Mouse (Mus musculus): ENCODE measurements around the gene Denr. TPM values are rescaled to one million over a fixed set of nuclear protein-coding genes. Genes with fewer than 3 reads are reported as not detected.

Gene Denr
- total RNA-seq, 2 experiments from 2014 or later: 67.7 to 70.2 TPM

DNA sequence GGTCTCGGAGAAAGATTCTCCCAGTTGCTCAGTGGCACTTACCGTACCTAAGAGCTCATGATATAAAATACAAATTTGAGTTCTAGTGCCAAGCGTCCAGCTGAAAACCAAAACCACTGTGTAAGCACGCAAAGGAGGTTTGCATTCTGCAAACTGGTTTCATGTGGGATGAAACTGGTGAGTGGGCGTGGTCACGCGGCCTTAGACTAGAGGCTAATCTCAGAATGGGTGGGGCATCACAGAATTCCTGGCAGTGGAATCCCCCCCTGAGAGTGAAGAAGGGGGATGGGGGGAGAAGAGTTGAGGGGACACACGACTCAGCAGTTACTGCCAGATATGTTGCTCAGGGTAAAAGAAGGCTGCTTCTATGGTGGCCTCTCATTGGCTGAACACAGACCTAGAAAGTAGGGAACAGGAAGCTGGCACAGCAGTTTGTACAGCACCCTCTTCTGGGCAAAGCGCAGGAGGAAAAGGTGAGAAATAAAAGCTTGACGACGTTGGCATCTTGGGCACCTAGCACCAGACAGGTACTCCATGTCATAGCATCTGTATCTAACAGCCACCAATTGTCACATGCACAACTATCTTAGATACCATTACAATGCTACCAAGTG, 2.8 kb upstream of the Denr start:
- DNase-seq (ENCODE audit: low spot score in 2 of 2): no peak
- intact Hi-C loops (cut with DNase I): loop anchor here (10.0 kb wide), 1 partner anchor 279 kb away; no protein-coding TSS in a partner anchor

DNA sequence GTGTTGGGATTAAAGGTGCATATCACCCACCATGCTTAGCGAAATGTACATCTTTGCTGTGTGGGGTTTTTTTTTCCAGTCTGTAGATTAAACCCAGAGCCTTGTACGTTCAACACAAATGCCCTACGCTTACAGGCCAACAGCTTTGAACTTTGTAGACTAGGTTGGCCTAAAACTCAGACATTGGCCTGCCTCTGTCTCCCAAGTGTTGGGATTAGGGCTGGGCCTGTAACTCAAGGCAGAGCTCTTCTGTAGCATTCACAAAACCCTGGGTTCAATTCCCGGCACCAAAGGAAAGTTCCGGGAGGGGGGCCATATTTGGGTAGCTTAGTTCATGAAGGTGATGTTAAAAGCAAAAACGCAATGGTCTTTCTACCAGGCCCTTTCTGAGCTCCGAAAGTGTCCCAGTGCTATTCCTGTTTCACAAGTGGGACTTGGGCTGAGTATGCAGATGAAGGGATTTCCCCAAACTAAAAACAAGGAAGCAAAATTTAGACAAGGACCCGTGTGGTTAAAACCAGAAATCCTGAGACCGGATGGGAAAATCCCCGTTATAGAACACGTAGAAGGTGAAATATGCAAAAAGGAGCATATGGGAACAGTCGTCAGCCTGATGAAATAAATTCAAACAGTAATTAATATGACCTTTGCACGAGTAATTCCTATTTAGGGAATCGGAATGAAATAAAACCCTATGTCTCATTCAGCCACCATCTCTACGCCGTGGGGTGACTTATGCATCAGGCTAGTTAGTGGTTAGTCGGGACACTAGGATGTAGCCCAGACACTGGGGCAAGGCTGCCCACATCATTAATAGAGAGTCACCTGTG, 614 bp upstream of the Denr start:
- no peak for DNase-seq (ENCODE audit: low spot score in 2 of 2)
- intact Hi-C loops (cut with DNase I): loop anchor here (2.0 to 10.0 kb wide), 3 partner anchors 80 to 282 kb away; partner anchors contain the start of gene Zcchc8

DNA sequence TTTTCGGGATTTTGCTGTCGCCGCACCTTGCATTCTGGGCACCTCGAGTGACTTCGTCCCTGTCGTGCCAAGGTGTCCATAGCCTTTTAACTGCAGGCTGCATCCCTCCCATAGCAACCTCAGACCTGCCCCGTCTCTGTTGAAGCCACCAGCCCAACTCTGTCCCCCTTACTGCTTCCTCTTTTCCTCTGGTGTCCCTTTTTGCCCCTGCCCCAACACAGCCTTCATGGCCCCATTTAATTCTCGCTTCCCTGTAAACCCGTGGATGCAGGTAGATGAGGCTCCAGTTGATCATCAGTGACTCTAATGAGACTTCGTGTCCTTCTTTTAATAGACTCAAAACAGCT, 629 bp downstream of the Denr start:
- no peak for DNase-seq (ENCODE audit: low spot score in 2 of 2)
- intact Hi-C loops (cut with DNase I): loop anchor here (1.0 to 10.0 kb wide), 5 partner anchors 81 to 283 kb away; partner anchors contain the start of genes Clip1, Kntc1, Rsrc2 and Zcchc8

DNA sequence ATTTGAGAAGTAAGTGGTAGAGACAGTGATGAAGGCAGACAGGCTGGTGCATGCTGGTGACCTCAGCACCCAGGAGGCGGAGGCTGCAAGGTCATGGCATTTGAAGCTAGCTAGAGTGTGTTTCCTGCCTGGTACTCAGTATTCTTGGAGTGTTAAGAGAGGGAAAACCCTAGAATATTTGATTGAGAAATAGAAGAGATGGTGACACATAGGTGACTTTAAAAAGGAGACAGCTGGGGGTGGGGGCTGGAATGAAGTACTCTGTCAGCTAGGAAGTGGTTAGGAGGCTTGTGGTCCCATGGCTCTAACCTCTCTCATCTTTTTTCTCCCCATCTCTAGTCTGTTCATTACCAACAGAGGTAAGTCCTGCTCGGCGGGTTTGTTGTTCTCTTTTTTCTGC, 7.9 kb downstream of the Denr start:
- no peak for DNase-seq (ENCODE audit: low spot score in 2 of 2)
- intact Hi-C loops (cut with DNase I): no loop called here

DNA sequence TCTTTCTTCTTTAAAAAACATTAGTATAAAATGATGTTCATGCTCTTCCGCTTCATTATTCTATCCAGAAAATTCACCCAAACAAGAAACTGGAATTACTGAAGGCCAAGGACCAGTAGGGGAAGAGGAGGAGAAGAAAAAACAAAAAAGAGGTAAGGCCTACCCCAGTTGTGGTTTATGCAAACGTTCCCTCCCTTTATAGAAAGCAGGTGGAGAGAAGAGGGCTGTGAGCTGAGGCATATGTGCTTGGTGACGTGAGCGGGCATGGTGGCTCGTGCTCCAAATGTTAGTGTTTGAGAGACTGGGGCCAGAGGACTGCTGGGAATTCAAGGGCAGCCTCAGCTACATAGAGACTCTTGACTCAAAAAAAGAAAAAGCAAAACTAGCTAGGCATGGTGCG, 15.1 kb downstream of the Denr start:
- no peak for DNase-seq (ENCODE audit: low spot score in 2 of 2)
- intact Hi-C loops (cut with DNase I): no loop called here

DNA sequence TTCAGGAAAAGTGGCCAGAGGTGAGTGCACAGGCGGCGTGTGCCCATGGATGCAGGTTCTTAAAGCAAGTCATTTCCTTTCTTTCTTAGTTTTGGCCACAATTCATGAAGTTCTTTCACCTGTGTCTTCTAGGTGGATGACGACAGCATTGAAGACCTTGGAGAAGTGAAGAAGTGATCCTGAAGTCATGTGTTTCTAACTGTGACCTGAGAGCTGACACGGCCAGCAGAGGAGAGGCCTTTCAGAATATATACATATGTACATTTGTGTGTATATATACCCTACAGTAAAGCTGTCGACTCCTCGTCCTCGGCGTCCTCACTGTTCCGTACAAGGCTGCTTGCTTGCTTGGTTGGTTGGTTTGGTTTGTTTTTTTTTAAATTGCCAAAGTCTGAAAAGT, 20.1 kb downstream of the Denr start, which contains the start of gene Gm43518:
Gene Gm43518 (plus strand): TSS at position 301 of the 400 bp plus-strand sequence.
- DNase-seq (ENCODE audit: low spot score in 2 of 2): no peak
- intact Hi-C loops (cut with DNase I): no loop called here

DNA sequence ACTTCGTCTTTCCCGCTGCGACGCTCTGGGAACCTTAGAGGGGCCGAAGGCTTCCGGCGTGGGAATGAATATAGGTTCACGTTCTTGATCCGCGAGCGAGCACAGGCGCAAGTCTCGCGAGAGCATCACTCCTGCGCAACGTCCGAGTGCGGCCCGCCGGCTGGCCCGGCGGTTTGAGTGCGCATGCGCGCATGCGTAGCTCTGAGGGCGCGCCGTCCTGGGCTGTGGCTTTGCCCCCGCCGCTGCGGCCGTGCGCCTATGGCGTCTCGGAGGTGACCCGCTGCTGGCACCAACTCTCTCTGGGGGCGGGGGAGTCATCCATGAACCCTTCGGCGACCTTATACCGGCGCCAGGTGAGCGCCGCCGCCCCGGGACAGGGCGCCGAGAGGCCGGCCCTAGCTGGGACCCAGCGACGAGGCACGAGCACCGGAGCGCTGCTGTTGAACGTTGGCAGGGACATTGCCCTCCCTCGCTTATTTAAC, 23.6 kb downstream of the Denr start, which contains the start of gene Ccdc62:
Gene Ccdc62 (plus strand): TSS at position 172 of the 482 bp plus-strand sequence.
- peak; percentile 90 for DNase-seq (ENCODE audit: low spot score in 2 of 2)
- intact Hi-C loops (cut with DNase I): no loop called here

DNA sequence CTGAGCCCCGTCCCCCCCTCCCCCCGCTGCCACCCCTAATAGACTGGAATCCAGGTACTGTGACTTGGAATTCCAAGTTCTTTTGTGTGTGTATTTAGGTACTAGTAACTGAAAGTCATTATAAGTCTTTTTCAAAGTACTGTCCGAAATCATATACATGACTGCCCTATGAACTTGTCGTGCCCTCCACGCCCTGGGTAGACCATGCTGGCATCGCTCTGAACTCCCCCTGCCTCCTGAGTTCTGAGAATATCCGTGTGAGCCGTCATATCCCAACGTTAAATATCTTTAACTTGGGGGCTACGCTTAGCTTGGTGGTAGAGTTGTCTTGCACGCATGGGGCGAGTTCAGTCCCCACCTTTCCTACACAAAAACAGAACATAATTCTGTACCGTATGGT, 24.2 kb downstream of the Denr start:
- no peak for DNase-seq (ENCODE audit: low spot score in 2 of 2)
- intact Hi-C loops (cut with DNase I): no loop called here

DNA sequence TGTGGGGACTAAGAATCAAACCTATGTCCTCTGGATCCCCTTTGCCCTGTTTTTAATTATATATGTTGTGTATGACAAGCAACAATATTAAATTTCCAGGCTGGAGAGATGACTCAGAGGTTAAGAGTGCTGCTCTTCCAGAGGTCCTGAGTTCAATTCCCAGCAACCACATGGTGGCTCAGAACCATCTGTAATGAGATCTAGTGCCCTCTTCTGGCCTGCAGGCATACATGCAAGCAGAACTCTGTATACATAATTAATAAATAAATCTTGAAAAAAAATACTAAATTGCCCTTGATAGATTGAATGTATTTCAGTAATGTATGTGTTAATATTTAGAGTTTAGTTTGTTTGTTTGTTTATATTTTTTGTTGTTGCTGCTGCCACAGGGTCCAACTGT, 26.0 kb downstream of the Denr start:
- intact Hi-C loops (cut with DNase I): no loop called here
- no peak for DNase-seq (ENCODE audit: low spot score in 2 of 2)

DNA sequence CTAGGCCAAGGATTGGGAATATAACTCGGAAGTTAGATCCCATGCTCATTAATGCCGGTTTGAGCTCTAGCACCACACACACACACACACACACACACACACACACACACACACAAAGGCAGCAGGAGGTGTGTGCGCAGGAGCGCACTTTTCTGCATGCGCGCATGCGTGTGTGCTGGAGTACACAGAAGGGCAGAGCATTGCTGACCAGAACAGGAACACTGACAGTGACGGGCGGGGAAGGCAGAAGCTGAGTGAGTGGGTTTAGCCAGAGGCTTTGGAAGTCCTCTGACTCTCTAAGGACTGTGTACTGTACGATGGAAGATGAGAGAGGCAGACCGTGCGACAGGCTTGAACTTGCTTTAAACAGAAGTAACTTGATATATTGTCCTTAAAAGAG, 26.6 kb downstream of the Denr start:
- intact Hi-C loops (cut with DNase I): no loop called here
- no peak for DNase-seq (ENCODE audit: low spot score in 2 of 2)

DNA sequence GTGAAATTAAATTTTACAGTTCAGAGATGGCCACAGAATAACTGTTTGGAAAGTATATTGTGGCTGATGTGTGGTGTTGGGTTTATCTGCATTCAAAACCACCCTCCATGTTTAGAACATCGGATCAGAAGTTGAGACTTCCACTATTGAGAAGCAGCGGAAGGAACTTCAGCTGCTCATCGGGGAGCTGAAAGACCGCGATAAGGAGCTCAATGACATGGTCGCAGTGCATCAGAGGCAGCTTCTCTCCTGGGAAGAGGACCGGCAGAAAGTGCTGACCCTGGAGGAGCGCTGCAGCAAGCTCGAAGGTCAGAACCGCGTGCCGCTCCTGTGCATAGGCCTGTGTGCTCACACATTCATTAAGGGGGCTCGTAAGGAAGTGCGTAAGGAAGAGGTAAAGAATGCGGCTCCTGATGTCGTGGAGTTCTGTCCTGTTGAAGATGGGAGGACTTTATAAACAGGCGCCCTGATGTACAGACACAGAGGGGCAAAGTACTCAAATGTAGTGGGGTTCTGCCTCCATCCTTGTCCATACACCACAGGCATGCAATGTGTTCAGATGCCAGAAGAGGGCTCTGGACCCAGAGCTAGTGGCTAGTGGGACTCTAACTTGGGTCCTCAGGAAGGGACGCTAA, 27.1 kb downstream of the Denr start:
- no peak for DNase-seq (ENCODE audit: low spot score in 2 of 2)
- intact Hi-C loops (cut with DNase I): no loop called here

DNA sequence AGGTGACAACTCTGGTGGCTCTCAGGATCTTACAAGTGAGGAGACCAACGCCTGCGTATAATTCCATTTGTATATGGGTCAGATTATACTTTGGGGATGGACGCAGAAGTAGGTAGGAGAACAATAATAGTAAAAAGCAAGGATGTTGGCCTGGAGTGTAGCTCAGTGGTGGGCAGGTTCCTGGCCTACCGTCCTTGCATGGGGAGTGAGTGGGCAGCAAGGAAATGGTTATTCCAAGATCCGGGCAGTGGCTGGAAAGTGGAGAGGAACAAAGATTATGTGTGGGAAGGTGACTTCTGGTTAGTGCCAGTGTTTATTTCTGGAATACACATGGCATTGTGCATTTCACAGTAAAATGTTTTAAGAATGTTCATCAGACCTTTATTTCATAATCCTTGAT, 29.0 kb downstream of the Denr start:
- intact Hi-C loops (cut with DNase I): no loop called here
- DNase-seq (ENCODE audit: low spot score in 2 of 2): peak in 1 of 2 experiments; percentile 17

DNA sequence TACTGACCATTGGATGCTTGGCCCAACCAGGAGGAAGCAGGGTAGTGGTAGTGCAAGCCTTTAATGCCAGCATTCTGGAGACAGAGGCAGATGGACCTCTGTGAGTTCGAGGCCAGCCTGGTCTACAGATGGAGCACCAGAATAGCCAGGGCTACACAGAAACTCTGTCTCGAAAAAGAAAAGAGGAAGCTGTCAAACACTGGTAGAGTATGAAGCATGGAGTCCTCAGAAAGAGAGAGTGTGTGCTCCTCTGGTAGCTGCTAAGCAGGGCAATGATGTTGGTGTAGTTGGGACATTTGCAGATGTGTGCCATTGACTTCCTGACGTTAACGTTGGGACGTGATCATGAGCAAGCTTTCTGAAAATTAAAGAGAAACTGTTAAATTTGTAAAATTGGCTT, 31.5 kb downstream of the Denr start:
- intact Hi-C loops (cut with DNase I): no loop called here
- DNase-seq (ENCODE audit: low spot score in 2 of 2): no peak

DNA sequence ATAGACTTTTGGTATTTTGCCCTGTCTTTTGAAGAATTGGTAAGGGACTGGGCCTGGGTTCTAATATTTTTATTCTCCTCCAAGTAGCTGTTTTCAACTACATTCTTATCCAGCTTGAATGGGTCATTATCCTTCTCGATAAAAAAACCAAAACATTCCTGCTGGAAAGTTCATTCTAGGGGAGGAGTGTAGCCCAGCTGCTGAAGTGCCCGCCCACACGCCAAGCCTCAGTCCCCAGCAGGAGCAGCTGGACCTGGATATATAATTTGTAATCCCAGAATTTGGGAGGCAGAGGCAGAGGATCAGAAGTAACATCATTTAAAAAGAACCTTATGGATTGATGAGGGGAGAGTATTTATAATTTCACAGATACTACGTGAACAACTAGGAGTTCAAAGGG, 39.6 kb downstream of the Denr start:
- intact Hi-C loops (cut with DNase I): loop anchor here (2.0 kb wide), 1 partner anchor 138 kb away; no protein-coding TSS in a partner anchor
- no peak for DNase-seq (ENCODE audit: low spot score in 2 of 2)

DNA sequence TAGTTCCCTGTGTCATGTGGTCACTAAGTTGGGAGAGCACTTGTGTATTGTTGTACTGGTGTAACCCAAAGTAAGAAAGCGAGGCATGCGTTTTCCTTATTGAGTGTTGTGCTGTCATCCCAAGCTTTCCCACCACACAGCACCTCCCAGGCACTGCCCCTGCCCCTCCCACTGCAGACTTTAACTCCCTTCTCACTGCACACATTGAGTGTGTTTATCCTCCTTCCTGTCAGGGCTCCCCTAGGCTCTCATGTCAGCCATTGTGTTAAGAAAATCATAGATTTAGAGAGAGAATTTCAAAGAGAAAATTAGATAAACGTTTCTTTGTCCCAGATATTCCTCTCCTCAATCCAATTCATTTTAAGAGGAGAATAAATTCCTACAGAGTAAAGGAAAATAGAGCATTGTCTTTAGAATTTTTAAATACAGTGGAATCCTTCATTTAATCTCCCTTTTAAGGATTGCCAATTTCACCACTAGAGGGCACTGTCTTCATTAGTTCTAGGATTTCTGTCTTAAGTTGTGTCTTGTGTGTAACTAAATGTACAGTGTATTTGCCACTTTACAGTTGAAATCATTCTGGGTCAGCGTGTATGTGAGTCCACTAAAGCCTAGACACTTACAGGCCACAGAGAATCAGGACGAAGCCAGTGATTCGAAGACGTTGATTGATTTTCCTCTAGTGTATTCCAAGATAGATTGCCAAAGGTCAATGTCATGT, 40.2 kb downstream of the Denr start:
- DNase-seq (ENCODE audit: low spot score in 2 of 2): no peak
- intact Hi-C loops (cut with DNase I): loop anchor here (1.0 to 2.0 kb wide), 2 partner anchors 46 to 138 kb away; no protein-coding TSS in a partner anchor

DNA sequence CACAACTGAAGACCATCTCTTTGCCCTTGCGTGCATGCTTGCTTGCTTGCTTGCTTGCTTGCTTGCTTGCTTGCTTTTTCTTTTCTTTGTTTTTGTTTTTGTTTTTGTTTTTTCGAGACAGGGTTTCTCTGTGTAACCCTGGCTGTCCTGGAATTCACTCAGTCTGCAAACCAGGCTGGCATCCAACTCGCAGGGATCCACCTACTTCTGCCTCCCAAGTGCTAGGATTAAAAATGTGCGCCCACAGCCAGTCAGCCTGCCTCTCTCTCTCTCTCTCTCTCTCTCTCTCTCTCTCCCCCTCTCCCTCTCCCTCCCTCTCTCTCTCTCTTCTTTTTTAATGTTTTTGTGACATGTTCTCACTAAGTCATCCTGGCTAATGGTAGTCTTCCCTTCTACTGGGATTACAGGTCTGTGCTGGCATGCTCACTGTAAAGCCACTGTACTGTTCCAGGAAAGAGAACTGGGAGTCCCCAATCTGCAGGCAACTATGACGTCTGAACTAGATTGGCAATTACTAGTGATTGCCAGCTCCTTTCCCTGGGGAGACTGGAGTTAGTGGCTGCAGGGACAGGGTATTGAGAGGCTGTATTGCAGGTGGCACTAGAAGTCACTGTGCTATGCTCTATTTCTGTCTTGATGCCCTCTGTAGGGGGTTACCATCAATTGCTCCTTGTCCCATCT, 45.5 kb downstream of the Denr start:
- intact Hi-C loops (cut with DNase I): loop anchor here (2.0 kb wide), 1 partner anchor 22 kb away; no protein-coding TSS in a partner anchor
- DNase-seq (ENCODE audit: low spot score in 2 of 2): peak in 1 of 2 experiments; percentile 50

DNA sequence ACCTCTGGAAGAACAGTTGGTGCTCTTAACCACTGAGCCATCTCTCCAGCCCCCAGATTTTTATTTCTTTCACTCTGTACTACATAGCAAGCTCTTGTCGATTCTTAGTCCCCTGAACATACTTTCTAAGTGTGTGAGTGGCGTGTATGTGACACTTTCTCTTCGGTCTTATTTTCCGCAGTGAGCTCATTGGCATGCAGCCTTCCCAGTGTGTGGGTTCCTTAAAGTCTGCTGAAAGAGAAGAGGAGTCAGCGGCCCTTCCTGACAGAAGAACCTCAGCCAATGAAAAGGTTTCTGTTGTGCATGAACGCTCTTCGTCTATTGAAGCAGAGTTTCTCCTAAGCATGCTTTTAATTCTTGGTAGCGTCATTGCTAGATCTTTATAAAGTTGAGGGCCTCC, 50.2 kb downstream of the Denr start:
- intact Hi-C loops (cut with DNase I): no loop called here
- no peak for DNase-seq (ENCODE audit: low spot score in 2 of 2)

DNA sequence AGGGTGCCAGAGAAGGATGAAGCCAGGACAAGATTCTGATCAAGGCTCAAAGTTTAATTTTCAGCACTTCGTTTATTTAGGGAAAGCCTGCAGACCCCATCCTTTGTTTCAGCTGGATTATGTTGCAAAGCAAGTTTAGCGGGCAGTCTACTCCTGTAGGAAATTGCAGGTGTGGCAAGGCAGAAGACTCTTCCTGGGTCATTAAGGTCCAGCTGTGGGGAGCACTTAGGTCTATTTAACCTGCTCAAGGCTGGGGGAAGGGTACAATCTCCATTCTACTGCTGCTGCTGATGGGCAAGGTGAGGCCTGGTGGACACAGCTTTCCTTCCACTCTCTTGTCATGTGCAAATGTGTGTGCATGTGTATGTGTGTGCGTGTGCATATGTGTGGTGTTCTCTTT, 52.0 kb downstream of the Denr start:
- intact Hi-C loops (cut with DNase I): no loop called here
- no peak for DNase-seq (ENCODE audit: low spot score in 2 of 2)

DNA sequence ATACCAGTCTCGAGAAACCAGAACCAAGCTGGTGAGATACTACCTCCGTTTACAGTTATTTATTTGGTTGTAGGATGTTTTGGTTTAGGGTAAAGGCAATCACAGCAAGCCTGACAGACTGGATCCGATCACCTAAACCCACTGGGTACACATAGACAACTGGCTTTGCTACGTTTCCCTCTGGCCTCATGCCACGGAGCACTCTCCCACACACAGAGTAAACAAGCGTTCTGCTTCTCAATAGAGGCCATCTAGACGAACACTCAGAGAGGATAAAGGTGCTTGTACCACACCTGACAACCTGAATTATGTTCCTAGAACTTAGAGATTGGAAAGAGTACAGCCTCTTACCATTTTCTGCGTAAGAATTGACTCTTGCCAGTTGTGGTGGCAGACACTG, 53.2 kb downstream of the Denr start:
- intact Hi-C loops (cut with DNase I): no loop called here
- DNase-seq (ENCODE audit: low spot score in 2 of 2): no peak

Data from left cerebral cortex, postnatal 36 days (tissue).